Comparison of ENCODE assay signal across 7 mouse cellular contexts in the genomic region with DNA sequence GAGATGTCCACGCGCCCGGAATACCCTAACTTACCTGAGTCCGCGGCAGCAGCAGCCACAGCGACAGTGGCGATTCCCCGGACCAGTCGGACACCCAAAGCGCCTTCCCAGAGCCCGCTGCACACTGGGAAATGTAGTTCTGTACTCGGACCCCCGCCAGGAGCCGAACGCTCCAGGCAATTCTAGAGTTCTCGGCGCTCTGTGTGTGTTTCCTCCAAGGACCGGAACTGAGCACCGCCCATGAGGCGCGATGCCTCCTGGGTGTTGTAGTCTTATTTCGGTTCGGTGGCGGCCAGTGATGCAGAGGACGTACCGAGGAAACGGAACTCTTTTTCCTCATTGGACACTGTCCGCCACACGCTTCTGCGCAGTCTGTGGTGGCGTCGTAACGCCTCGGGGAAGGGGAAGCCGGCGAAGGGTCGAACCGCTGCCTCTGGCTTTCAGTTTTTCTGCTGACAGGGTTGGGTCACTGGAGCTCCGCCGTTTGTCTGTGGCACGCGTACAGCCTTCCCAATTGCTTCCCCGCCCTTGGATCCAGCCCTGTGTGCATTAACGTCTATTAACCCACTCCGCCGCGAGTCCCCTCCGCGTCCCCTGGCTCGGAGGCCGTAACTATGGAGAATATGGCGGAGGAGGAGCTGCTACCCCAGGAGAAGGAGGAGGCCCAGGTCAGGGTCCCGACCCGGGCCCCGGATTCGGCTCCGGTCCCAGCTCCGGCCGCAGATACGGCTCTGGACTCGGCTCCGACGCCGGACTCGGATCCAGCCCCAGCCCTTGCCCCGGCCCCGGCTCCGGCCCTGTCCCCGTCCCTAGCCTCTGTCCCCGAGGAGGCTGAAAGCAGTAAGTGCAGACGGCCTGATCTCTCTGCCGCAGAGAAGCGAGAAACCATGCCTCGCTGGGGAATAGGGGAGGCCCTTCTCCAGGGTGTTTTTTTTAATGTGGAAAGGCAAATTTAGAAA. TPM values are rescaled to one million over a fixed set of nuclear protein-coding genes. Genes with fewer than 3 reads are reported as not detected.
A peak's percentile ranks its signal among the peaks of the same experiment; 100 is the strongest.
DNase-seq lines count a peak whose midpoint lies in the region; ATAC-seq and TF ChIP-seq lines count a peak whose summit lies in the region.

Swt1 (minus strand) TSS at position 193 of the 959 bp plus-strand sequence.
Trmt1l (plus strand) TSS at position 280 of the 959 bp plus-strand sequence.

- no peak for TF ChIP-seq CTCF in intestine, postnatal 0 days (IDR thresholded peaks at IDR 0.05; ENCODE audit: low read depth)
- 0 out of 2 replicates have a peak, but pooled peaks have one; percentile 3 for TF ChIP-seq CTCF in small intestine, adult 2 months (IDR thresholded peaks at IDR 0.05; ENCODE audit: extremely low read depth, insufficient read length, insufficient replicate concordance, low read depth, low read length)

- H3K4me1 ChIP-seq in embryonic facial prominence, embryonic 10.5 days, result peaks cover 13% of the 10 kb centered on the region
- H3K4me1 ChIP-seq in intestine, postnatal 0 days (replicated peaks; ENCODE audit: control insufficient read depth, insufficient read depth, low read length), result no peaks in the 10 kb centered on the region
- H3K4me1 ChIP-seq in midbrain, embryonic 12.5 days, result peaks cover 15% of the 10 kb centered on the region
- H3K4me1 ChIP-seq in small intestine, adult 2 months (ENCODE audit: control insufficient read depth, insufficient read depth, insufficient read length, low read length), result no peaks in the 10 kb centered on the region

- H3K4me3 ChIP-seq in embryonic facial prominence, embryonic 10.5 days, result peak within 1 kb of the TSS; percentile 77
- peak within 1 kb of the TSS; percentile 94 for H3K4me3 ChIP-seq in intestine, postnatal 0 days (ENCODE audit: low read depth, low read length)
- H3K4me3 ChIP-seq in midbrain, embryonic 12.5 days, result peak within 1 kb of the TSS; percentile 78
- peak within 1 kb of the TSS; percentile 71 for H3K4me3 ChIP-seq in small intestine, adult 2 months (ENCODE audit: low read depth, low read length)

- H3K27ac ChIP-seq in embryonic facial prominence, embryonic 10.5 days (replicated peaks), result peak within 1 kb of the TSS; percentile 92
- H3K27ac ChIP-seq in intestine, postnatal 0 days (ENCODE audit: low read depth, low read length), result peak within 1 kb of the TSS; percentile 100
- peak within 1 kb of the TSS; percentile 97 for H3K27ac ChIP-seq in midbrain, embryonic 12.5 days (replicated peaks)
- H3K27ac ChIP-seq in small intestine, adult 2 months (ENCODE audit: insufficient read depth, low read depth, low read length), result peak within 1 kb of the TSS; percentile 94

- intact Hi-C loops in left cerebral cortex, postnatal 4 days (cut with DNase I), result loop anchor here (5.0 kb wide), 1 partner anchor 391 kb away; no protein-coding TSS in a partner anchor

- DNase-seq in adrenal gland, postnatal 10 days, result peak; percentile 97
- DNase-seq in embryonic facial prominence, embryonic 10.5 days (ENCODE audit: low spot score), result peak; percentile 97
- peak; percentile 94 for DNase-seq in gonadal fat pad, adult 2 months (ENCODE audit: low read depth)
- DNase-seq in left cerebral cortex, postnatal 4 days, result peak; percentile 98

- peak; percentile 84 for TF ChIP-seq POLR2A in small intestine, adult 2 months (IDR thresholded peaks at IDR 0.05; ENCODE audit: low read depth, low read length)

- peaks cover 7% of the 10 kb centered on the region for H3K36me3 ChIP-seq in embryonic facial prominence, embryonic 10.5 days (replicated peaks)
- no peaks in the 10 kb centered on the region; the same call in 1 of the 2 replicates for H3K36me3 ChIP-seq in intestine, postnatal 0 days (ENCODE audit: control insufficient read depth, insufficient read depth)
- 0 out of 2 replicates have a peak, but pooled peaks cover 3% of the 10 kb centered on the region for H3K36me3 ChIP-seq in midbrain, embryonic 12.5 days
- H3K36me3 ChIP-seq in small intestine, adult 2 months (ENCODE audit: control insufficient read depth, insufficient read depth, low read length), result peaks cover 10% of the 10 kb centered on the region

- H3K4me2 ChIP-seq in intestine, postnatal 0 days (replicated peaks; ENCODE audit: low read depth), result peak within 1 kb of the TSS; percentile 72
- H3K4me2 ChIP-seq in midbrain, embryonic 12.5 days (replicated peaks), result peak within 1 kb of the TSS; percentile 55

- WGBS in embryonic facial prominence, embryonic 10.5 days, result under 1% methylated on average over 74 of the region's 74 CpGs
- under 1% methylated on average over 73 of the region's 74 CpGs for WGBS in intestine, postnatal 0 days
- under 1% methylated on average over 74 of the region's 74 CpGs for WGBS in midbrain, embryonic 12.5 days
- WGBS in small intestine, adult 2 months, result under 1% methylated on average over 74 of the region's 74 CpGs

- ATAC-seq in intestine, postnatal 0 days, result peak; percentile 99
- ATAC-seq in midbrain, embryonic 12.5 days (ENCODE audit: low FRiP score, low read depth), result peak; percentile 99

- H3K27me3 ChIP-seq in embryonic facial prominence, embryonic 10.5 days (replicated peaks; ENCODE audit: low read depth, poor library complexity, severe bottlenecking), result no peaks in the 10 kb centered on the region
- no peaks in the 10 kb centered on the region for H3K27me3 ChIP-seq in intestine, postnatal 0 days (replicated peaks; ENCODE audit: control insufficient read depth, insufficient read depth, low read length)
- no peaks in the 10 kb centered on the region for H3K27me3 ChIP-seq in midbrain, embryonic 12.5 days
- no peaks in the 10 kb centered on the region for H3K27me3 ChIP-seq in small intestine, adult 2 months (ENCODE audit: control insufficient read depth, insufficient read depth, low read length)

- H3K9me3 ChIP-seq in embryonic facial prominence, embryonic 10.5 days, result no peaks in the 10 kb centered on the region
- no peaks in the 10 kb centered on the region for H3K9me3 ChIP-seq in intestine, postnatal 0 days (ENCODE audit: control insufficient read depth)
- H3K9me3 ChIP-seq in midbrain, embryonic 12.5 days, result no peaks in the 10 kb centered on the region

- peak within 1 kb of the TSS; percentile 98 for H3K9ac ChIP-seq in intestine, postnatal 0 days (ENCODE audit: low read depth, low read length)
- peak within 1 kb of the TSS; percentile 92 for H3K9ac ChIP-seq in midbrain, embryonic 12.5 days (replicated peaks)

RNA-seq across cellular contexts. Expression of gene Swt1, which starts in this region (rescaled TPM):
- total RNA-seq in adrenal gland, postnatal 10 days (2021), result 10 to 100 TPM; 12.8 to 19.3 TPM
- 19.8 and 21.1 TPM in 2 replicates for polyA plus RNA-seq in embryonic facial prominence, embryonic 10.5 days (2016; fragmentation: Nextera tagmentation; extraction: Ambion mirVana)
- polyA plus RNA-seq in gonadal fat pad, adult 2 months (2012; rRNA removed), result 6.9 and 10.6 TPM in 2 replicates
- 56.7 and 66.5 TPM in 2 replicates for polyA plus RNA-seq in intestine, postnatal 0 days (2015; fragmentation: Nextera tagmentation; extraction: Ambion mirVana)
- total RNA-seq in left cerebral cortex, postnatal 4 days (2021), result 1 to 10 TPM; 9.2 to 9.4 TPM
- 28.5 and 32.9 TPM in 2 replicates for polyA plus RNA-seq in midbrain, embryonic 12.5 days (2016; fragmentation: Nextera tagmentation; extraction: Ambion mirVana)
- 1.5 and 2.3 TPM in 2 replicates for polyA plus RNA-seq in small intestine, adult 2 months (2012; rRNA removed)

RNA-seq across cellular contexts. Expression of gene Trmt1l, which starts in this region (rescaled TPM):
- 10 to 100 TPM; 18.9 to 25.9 TPM for total RNA-seq in adrenal gland, postnatal 10 days (2021)
- polyA plus RNA-seq in embryonic facial prominence, embryonic 10.5 days (2016; fragmentation: Nextera tagmentation; extraction: Ambion mirVana), result 49.8 and 50.6 TPM in 2 replicates
- polyA plus RNA-seq in gonadal fat pad, adult 2 months (2012; rRNA removed), result 13.3 and 14.7 TPM in 2 replicates
- 18.5 and 21.7 TPM in 2 replicates for polyA plus RNA-seq in intestine, postnatal 0 days (2015; fragmentation: Nextera tagmentation; extraction: Ambion mirVana)
- 10 to 100 TPM; 21.3 to 22.6 TPM for total RNA-seq in left cerebral cortex, postnatal 4 days (2021)
- polyA plus RNA-seq in midbrain, embryonic 12.5 days (2016; fragmentation: Nextera tagmentation; extraction: Ambion mirVana), result 66.7 and 68.1 TPM in 2 replicates
- 8.5 and 15.7 TPM in 2 replicates for polyA plus RNA-seq in small intestine, adult 2 months (2012; rRNA removed)

Comparison
In these comparisons a context has a peak if more than half of its experiments do, and no peak if none do; other contexts are left out.
1. Peak in every context shown above with its lines: DNase-seq, ATAC-seq, H3K4me3 ChIP-seq and H3K27ac ChIP-seq.